Mouse (Mus musculus) brain, embryonic 14.5 days (tissue): ENCODE measurements around the gene Pqbp1.
"Not testable (repeated sequence)": the region's sequence is repeated elsewhere in the genome, so short reads cannot be mapped to it uniquely, and the experiment has no call there.

Experiments used
- CTCF ChIP-seq: fragments of 200-500 bp; IDR thresholded peaks from 2 replicates; pipeline ENCODE4 v1.5.1; 2012; ENCODE audit warnings: inconsistent platforms, mild to moderate bottlenecking, moderate library complexity, borderline replicate concordance; ENCODE audit not compliant: insufficient read depth, insufficient read length; ENCODE audit errors: extremely low read depth
- POLR2A ChIP-seq: fragments of 200-500 bp; IDR thresholded peaks from 2 replicates; pipeline ENCODE4 v1.6.1; 2012; ENCODE audit warnings: mild to moderate bottlenecking, inconsistent platforms, borderline replicate concordance; ENCODE audit not compliant: poor library complexity, insufficient read depth, insufficient read length, severe bottlenecking; ENCODE audit errors: extremely low read depth

- not testable (repeated sequence) for TF ChIP-seq POLR2A, CTCF
Measured at GRCm38 (mm10) chrX:7917960-7918359, 18.9 kb upstream of the Pqbp1 start.
